Mouse (Mus musculus) heart, postnatal 0 days (tissue): ENCODE data around the gene Mcfd2. TPM values are rescaled to one million over a fixed set of nuclear protein-coding genes. Genes with fewer than 3 reads are reported as not detected.
A peak's percentile ranks its signal among the peaks of the same experiment; 100 is the strongest.
"Not testable (repeated sequence)": the region's sequence is repeated elsewhere in the genome, so short reads cannot be mapped to it uniquely, and the experiment has no call there.

ENCODE experiments used
- ATAC-seq: fragments of 200-750 bp; cut with Nextera tagmentation; 2 replicates; pipeline ENCODE4 v1.8.0; 2017; ENCODE audit warnings: low read depth, moderate number of reproducible peaks, moderate library complexity; ENCODE audit not compliant: insufficient read depth
- DNase-seq: peaks from one replicate; pipeline ENCODE4 v3.0.0-alpha.2; 2016; ENCODE audit warnings: low spot score
- H3K27ac ChIP-seq: fragments of 300-500 bp; sonication (generic); 2 replicates; pipeline ENCODE4 v1.5.1; 2014; ENCODE audit warnings: low read depth, mild to moderate bottlenecking
- H3K27me3 ChIP-seq: fragments of 300-500 bp; sonication (generic); 2 replicates; pipeline ENCODE4 v1.6.1; 2014; ENCODE audit warnings: low read length, mixed read lengths; ENCODE audit not compliant: control insufficient read depth, insufficient read depth
- H3K36me3 ChIP-seq: fragments of 300-500 bp; sonication (generic); replicated peaks from 2 replicates; pipeline ENCODE4 v1.6.1; 2014; ENCODE audit warnings: low read length, mixed read lengths; ENCODE audit not compliant: control insufficient read depth, insufficient read depth
- H3K4me1 ChIP-seq: fragments of 300-500 bp; sonication (generic); 2 replicates; pipeline ENCODE4 v1.6.1; 2014; ENCODE audit warnings: antibody characterized with exemption; ENCODE audit not compliant: control insufficient read depth, insufficient read depth
- H3K4me2 ChIP-seq: fragments of 300-500 bp; sonication (generic); 2 replicates; pipeline ENCODE4 v1.6.1; 2014; ENCODE audit warnings: low read depth, mild to moderate bottlenecking, low read length, moderate library complexity
- H3K4me3 ChIP-seq: fragments of 300-500 bp; sonication (generic); 2 replicates; pipeline ENCODE4 v1.5.1; 2014; ENCODE audit warnings: low read depth, low read length
- H3K9ac ChIP-seq: fragments of 300-500 bp; sonication (generic); replicated peaks from 2 replicates; pipeline ENCODE4 v1.6.1; 2014; ENCODE audit warnings: low read depth, low read length, mixed read lengths
- H3K9me3 ChIP-seq: fragments of 300-500 bp; sonication (generic); replicated peaks from 2 replicates; pipeline ENCODE4 v1.6.1; 2016; ENCODE audit warnings: low read length; ENCODE audit not compliant: control insufficient read depth
- CTCF ChIP-seq: IDR thresholded peaks from 2 replicates; pipeline ENCODE4 v1.5.1; 2016; ENCODE audit warnings: antibody characterized with exemption, control low read depth, low read depth
- EP300 ChIP-seq: IDR thresholded peaks from 2 replicates; pipeline ENCODE4 v1.6.1; 2016; ENCODE audit warnings: antibody characterized with exemption, low read depth
- WGBS: fragments of 180-500 bp; shearing (Covaris S2); extraction: QIAGEN DNeasy Blood & Tissue Kit; methylation state at CpG from one replicate; pipeline ENCODE4 v1.1.7; 2014; 5-methylcytosine and 5-hydroxymethylcytosine counted together
- polyA plus RNA-seq: library from polyadenylated mRNA; unstranded; fragments of >200 nt; fragmentation: Nextera tagmentation; extraction: Ambion mirVana; gene quantifications from 2 replicates; pipeline ENCODE4 v1.2.1, GENCODE M21; 2015
- total RNA-seq: library from RNA; depleted of rRNA; stranded (reverse); fragments of >200 nt; gene quantifications from 2 replicates; pipeline ENCODE4 v1.2.3, GENCODE M21; 2014; ENCODE audit warnings: low replicate concordance

The Mcfd2 gene
- total and polyA plus RNA-seq, 2 experiments from 2014 or later, result 75.1 to 78.3 TPM

DNA sequence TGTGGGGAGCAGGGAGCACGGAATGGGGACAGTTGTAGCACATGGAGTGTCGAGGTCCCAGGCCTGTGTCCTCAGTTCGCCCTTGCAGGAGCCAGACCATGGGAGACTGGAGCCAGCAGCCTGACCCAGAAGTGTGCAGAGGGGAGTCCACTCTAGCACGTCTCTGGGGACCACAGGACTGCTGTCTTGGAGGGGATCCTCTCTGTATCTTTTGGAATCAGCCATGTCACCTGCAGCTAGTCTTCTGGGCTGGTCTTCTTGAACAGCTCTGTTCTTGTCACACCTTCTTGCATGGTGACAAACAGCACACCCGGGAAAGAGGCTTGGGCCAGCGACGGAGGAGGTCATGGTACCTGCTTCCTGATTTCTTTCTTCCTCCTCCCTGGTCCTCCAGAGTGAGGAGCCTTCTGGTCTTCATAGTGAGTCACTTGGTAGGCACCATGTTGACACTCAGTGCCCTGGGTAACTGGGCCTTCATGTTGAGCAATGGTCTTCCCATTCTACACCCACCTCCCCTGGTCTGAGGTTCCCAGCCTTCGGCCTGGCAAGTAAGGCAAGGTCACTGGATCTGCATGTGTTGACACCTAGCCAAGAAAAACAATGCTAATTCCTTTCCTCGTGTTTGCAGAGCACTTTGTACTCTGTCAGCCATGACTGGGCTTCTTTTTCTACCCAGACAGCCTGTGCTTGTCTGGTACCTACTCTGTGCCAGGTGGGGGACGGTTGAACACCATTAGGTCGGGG lies 38.6 kb upstream of the Mcfd2 start:
- DNase-seq (no peak), ATAC-seq (no peak)
- no peak for TF ChIP-seq CTCF
- no peak for TF ChIP-seq EP300
- Histone ChIP-seq H3K36me3 (no peaks in the 10 kb centered on the region), H3K27me3 (no peaks in the 10 kb centered on the region), H3K4me2 (no peak overlapping the region), H3K4me1 (0 out of 2 replicates have a peak, but pooled peaks cover under 1% of the 10 kb centered on the region), H3K9me3 (no peaks in the 10 kb centered on the region), H3K4me3 (no peak overlapping the region), H3K9ac (no peak overlapping the region), H3K27ac (no peak overlapping the region)
- WGBS, result 69% methylated on average over 11 of the region's 11 CpGs

DNA sequence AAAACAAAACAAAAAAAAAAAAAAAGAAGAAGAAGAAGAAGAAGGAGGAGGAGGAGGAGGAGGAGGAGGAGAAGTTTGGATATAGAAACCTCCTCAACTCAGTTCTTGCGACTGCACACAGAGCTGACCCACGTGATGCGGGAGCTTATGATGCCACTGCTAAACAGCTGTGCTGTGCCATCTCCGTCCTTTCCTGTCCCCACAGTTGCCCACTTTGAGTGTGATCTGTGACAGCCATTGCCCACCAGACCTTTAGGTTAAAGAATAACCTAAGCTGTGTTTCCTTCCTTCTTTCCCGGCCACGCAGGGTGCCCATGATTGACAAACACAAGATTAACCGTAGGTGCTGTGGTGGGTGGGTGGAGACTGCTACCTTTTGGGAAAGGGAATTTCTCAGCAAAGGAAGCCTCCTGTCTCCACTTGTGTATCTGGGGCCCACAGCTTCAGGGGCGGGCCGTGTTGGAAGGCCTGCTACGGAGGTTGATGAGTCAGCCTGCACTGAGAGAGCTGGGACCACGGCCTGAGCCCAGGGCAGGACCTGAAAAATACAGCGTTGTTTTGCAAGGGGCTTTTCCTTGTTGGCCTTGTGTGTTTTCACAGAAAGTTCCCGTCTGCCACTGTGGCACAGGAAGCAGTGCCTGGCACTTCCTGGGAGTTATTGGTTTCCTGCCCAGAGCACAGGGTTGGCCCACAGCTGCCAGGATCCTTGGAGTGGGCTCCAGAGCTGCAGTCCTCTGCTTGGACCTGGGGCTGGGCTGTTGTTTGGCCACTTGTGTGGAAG lies 36.5 kb upstream of the Mcfd2 start:
- Histone ChIP-seq H3K4me3 (no peak overlapping the region), H3K27ac (no peak overlapping the region; the same call in 1 of the 2 replicates), H3K4me2 (no peak overlapping the region), H3K4me1 (peaks cover 11% of the 10 kb centered on the region; the same call in 1 of the 2 replicates), H3K9ac (no peak overlapping the region), H3K9me3 (no peaks in the 10 kb centered on the region), H3K36me3 (no peaks in the 10 kb centered on the region), H3K27me3 (no peaks in the 10 kb centered on the region)
- TF ChIP-seq EP300, result no peak
- TF ChIP-seq CTCF, result no peak
- WGBS, result 52% methylated on average over 13 of the region's 13 CpGs
- DNase-seq (no peak), ATAC-seq (no peak)

- not testable (repeated sequence) for H3K36me3 ChIP-seq, ATAC-seq, H3K9me3 ChIP-seq, H3K4me3 ChIP-seq, H3K4me2 ChIP-seq, H3K27me3 ChIP-seq, H3K27ac ChIP-seq, DNase-seq, H3K9ac ChIP-seq
- WGBS, result 90% methylated on average over 9 of the region's 9 CpGs
- H3K4me1 ChIP-seq, result peaks cover 11% of the 10 kb centered on the region; the same call in 1 of the 2 replicates
Measured at GRCm38 (mm10) chr17:87301607-87302006, 35.9 kb upstream of the Mcfd2 start.

DNA sequence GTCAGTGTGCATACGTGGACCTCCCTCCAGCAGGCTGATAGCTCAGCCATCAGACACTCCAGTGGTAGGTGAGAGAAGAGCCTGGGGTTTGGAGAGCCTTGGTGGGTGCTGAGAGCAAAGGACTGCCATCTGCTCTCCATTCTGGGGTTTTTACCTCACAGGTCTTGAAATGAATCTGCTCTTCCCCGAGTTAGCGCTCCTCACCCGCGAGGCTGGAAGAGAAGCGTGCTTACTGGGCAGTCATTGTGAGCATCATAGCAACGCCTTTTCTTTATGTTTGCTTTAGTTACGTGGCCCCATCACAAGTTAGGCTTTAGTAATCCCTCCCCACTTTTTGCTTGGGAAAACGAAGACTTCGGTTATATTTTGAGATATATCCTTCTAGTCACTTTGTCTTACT lies 34.6 kb upstream of the Mcfd2 start:
- WGBS, result 84% methylated on average over 10 of the region's 10 CpGs
- no peak overlapping the region for H3K4me3 ChIP-seq
- H3K4me1 ChIP-seq, result peaks cover 11% of the 10 kb centered on the region; the same call in 1 of the 2 replicates
- no peaks in the 10 kb centered on the region for H3K27me3 ChIP-seq
- no peaks in the 10 kb centered on the region for H3K9me3 ChIP-seq
- H3K36me3 ChIP-seq, result no peaks in the 10 kb centered on the region
- no peak overlapping the region for H3K4me2 ChIP-seq
- no peak for TF ChIP-seq EP300
- no peak for TF ChIP-seq CTCF
- no peak for ATAC-seq
- no peak overlapping the region for H3K9ac ChIP-seq
- no peak overlapping the region for H3K27ac ChIP-seq
- no peak for DNase-seq

GRCm38 (mm10) chr17:87298944-87299343 lies 33.2 kb upstream of the Mcfd2 start:
- WGBS, result 39% methylated on average over 6 of the region's 6 CpGs
- peak; percentile 30; the same call in 1 of the 2 replicates for ATAC-seq
- no peak overlapping the region for H3K27ac ChIP-seq
- no peaks in the 10 kb centered on the region for H3K36me3 ChIP-seq
- H3K4me2 ChIP-seq, result no peak overlapping the region
- peak; percentile 35 for DNase-seq
- no peaks in the 10 kb centered on the region for H3K9me3 ChIP-seq
- H3K4me1 ChIP-seq, result peaks cover 11% of the 10 kb centered on the region; the same call in 1 of the 2 replicates
- H3K27me3 ChIP-seq, result no peaks in the 10 kb centered on the region
- H3K9ac ChIP-seq, result no peak overlapping the region
- no peak overlapping the region for H3K4me3 ChIP-seq
- no peak for TF ChIP-seq EP300
- no peak for TF ChIP-seq CTCF

- H3K4me3 ChIP-seq, DNase-seq, H3K4me2 ChIP-seq, ATAC-seq, H3K9ac ChIP-seq, H3K9me3 ChIP-seq, H3K27ac ChIP-seq, H3K27me3 ChIP-seq, H3K36me3 ChIP-seq: not testable (repeated sequence)
- WGBS, result 56% methylated on average over 1 of the region's 1 CpGs
- peaks cover 11% of the 10 kb centered on the region; the same call in 1 of the 2 replicates for H3K4me1 ChIP-seq
Measured at GRCm38 (mm10) chr17:87296701-87297100, 31.0 kb upstream of the Mcfd2 start.
